Mouse (Mus musculus): Measurements from ENCODE around the gene Zfp110.

Zfp110 gene

GRCm38 (mm10) chr7:12897655-12898410, 63.3 kb downstream of the Zfp110 start, which contains the start of gene Zscan22:
Zscan22 (plus strand) TSS chr7:12897815.
- peak; percentile 94 for DNase-seq (ENCODE audit: low spot score)

Data from left cerebral cortex, adult 11 months (tissue).